Mouse (Mus musculus) layer of hippocampus, adult 11-12 months (tissue): ENCODE results near the gene Spi1.

Source experiments
- DNase-seq: peaks from one replicate; pipeline ENCODE4 v3.0.0; 2022; ENCODE audit warnings: low spot score

Gene Spi1

DNA sequence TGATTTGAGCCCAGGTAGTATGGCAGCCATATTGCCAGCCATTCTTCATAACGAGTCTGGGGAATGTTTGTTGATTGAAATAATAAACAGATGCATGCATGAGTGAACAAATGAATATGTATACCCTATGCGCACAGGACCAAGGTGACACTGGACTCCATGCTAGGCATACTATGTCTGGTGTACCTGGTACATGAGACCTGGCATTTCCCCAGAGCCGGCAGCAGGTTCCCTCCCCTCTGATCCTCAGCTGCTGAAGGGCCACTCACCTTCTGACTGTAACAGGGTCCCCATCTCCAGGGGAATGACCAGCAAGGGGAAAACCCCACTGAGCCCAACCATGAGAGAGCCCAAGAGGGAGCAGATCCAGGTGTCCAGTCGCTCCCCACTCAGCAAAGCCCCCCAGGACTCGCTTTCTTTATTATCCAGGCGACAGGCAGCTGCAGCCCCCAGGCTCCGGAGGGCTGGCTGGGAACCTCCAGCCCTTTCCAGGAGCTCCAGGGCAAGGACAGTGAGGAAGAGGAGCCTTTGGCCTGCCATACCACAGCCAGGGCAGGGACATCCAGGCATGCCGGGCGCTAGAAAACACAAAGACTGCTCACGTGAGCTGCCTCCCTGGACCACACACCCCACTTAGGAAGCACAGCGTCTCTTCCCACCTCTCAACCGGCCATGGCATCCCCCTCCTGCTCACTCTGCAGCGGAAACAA is 13.9 kb upstream of the Spi1 start:
- no peak for DNase-seq

DNA sequence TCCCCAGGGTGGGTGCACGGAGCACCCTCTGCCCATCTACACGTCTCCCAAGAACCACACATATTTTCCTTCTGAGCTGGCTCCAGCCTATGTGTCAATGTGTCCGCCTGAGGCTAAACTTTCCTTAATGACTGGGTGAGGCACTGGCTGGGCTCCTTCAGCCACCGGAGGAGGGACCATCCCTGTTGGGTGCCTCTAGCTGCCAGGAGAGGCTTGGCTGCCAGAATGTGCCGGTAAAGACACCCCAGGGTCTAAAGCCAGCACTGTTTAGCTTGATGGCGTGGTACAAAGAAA is 13.4 kb upstream of the Spi1 start:
- no peak for DNase-seq

DNA sequence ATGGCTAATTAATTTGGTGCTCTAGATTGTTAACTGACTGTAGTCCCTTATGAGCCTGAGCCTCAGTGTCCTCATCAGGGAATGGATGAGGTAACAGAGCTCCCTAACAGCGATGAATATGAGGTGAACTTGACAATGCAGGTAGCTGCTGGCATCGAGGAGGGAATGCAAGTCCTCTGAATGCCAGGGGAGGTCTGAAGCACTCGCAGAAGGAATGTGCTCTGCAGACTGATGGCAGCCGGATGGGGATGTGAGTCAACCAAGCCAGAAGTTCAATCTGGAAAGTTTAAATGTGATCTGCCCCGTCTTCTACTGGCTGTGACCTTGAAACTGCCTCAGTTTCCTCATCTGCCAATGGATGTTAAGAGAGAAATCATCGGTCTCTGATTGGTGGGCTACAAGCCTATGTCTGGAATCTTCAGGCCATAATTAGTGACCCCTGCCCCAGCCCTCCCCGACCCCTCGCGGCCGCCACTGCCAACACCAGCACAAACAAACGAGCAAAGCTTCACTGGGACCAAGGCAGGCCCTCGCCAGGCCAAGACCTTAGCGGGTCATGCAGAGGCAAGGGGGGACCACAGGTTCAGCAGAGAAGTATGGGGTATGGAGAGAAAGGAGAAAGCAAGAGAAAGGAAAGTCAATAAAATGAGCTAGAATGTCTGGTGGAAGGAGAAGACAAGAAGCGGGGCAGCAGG is 12.7 kb upstream of the Spi1 start:
- no peak for DNase-seq

DNA sequence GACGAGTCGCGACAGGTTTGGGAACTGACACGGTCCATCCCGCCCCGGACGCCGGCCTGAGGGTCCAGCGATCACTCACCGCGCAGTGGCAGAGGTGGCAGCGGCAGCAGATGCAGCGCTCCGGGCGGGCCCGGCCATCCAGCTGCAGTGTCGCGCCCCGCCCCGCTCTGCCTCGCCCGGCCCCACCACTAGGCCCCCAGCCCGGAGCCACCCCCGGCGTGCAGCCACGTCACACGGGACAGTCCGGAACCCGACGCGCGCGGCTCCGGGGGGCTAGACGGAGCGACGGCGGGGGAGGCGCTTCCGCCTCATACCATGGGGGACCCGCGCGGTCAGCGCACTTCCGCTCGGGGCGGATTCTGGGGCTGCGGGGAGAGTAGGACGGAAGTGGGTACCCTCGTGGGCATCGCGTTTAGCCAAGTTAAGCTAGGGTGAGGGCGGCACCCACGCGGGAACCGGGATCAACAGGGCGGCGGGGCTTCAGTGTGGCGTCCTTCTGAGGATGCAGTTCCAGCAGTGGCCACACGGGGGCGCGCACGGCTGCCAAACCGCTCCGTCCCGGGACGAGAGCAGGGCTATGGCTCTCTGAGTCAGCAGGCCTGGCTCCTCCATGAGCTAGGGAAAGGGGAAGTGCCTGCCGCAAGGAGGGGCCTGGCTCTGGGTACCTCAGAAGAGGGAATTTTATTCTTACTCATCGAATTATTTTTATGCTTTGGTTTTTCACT is 12.0 kb upstream of the Spi1 start, which contains the start of gene Slc39a13:
Slc39a13 (minus strand) TSS at position 342 of the 725 bp plus-strand sequence.
- DNase-seq = peak; percentile 98

DNA sequence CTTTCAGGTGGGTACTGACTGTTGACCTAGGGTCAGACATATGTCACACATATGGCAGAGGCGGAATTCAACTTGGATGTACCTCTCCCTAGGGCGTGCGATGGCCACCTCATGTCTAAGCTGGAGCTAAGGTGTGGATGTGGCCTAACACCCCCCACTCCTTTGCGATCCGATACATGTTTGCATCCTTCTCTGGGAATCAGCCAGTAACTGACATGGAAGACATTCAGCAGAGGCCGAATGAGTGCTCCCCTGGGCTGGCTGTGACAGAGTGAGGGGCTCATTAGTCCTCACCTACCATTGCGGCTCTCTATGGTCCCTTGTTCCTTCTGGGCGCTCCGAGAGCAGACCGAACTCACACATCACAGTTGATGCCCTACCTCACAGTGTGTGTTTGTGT is 11.1 kb upstream of the Spi1 start:
- no peak for DNase-seq

DNA sequence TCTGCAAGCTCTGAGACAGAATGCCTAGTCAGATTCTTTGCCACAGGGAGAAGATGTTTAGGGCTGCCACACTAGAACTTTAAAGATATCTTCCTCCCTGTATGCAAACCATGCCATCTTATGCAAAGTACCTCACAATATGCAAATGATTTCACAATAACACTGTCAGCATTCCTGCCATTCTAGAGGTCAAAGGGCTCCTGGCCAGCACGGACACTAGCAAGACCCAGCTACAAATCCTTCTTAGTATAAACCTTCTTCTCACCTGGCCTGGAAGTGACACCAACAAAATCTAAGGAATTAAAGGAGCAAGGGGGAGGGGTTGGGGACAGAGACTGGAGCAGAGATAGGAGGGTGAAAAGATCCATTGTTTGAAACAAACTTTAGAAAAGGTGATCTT is 10.1 kb upstream of the Spi1 start:
- no peak for DNase-seq

DNA sequence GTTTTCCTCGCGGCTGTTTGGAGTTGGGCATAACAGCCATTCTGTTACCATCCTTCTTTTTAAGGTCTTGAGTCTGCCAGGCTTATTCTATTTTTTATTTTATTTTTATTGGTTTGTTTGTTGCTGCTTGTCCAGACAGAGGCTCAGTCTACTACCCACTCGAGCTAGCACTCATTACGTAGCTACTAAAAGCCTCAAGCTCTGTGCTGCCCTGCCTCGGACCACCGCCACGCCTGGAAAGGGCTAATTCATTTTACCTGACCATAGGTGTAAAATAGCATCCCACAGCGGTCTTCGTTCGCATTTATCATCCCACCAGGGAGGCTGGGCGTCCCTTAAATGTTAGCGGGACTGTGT is 4.3 kb upstream of the Spi1 start:
- DNase-seq = no peak

DNA sequence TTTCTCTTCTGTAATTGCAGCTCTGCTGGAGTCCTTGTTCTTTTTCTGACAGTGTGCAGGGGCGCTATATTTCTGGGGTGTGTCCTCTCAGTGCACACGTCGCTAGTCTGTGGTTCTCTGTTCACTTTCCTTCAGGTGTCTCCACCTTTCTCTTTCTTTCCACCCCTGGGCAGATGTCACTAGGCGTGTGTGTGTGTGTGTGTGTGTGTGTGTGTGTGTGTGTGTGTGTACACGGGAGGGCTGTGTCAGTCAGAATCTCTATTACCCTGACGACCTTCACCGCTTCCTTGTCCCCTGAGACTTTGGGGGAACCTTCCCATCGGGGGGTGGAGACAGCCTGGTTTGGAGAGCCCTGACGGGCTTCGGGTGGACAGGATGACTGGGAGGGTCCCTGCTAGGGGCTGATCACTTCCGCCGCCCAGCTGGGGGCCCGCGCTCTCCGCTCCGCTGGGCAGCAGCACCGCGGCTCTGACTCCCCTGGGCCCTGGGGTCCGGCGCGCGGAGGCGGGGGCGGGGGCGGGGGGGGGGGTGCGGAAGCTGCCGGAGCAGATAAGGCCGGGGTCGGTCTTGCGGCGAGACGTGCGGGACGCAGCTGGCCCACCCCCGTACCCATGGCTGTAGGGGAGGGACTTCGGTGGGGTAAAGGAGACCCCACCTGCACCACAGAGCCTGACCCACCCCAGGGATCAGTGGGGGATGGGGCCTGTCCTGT is 3.7 kb upstream of the Spi1 start:
- DNase-seq = no peak

DNA sequence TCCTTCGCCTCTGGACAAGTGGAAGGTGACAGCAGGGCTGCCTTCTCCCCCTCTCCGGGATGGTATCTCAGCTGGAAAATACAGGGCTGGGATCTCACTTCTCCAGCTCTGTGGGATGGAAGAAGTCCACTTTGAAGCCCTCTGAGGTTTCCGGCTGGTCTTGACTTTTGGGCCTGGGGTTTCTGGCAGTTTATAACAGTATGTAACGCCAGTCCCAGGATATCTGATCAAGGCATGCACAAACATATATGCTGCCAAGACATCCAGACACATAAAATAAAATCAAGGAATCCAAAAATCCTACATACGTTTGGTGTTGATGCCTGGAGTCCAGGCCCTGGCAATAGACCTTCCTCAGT is 3.2 kb upstream of the Spi1 start:
- DNase-seq = no peak

DNA sequence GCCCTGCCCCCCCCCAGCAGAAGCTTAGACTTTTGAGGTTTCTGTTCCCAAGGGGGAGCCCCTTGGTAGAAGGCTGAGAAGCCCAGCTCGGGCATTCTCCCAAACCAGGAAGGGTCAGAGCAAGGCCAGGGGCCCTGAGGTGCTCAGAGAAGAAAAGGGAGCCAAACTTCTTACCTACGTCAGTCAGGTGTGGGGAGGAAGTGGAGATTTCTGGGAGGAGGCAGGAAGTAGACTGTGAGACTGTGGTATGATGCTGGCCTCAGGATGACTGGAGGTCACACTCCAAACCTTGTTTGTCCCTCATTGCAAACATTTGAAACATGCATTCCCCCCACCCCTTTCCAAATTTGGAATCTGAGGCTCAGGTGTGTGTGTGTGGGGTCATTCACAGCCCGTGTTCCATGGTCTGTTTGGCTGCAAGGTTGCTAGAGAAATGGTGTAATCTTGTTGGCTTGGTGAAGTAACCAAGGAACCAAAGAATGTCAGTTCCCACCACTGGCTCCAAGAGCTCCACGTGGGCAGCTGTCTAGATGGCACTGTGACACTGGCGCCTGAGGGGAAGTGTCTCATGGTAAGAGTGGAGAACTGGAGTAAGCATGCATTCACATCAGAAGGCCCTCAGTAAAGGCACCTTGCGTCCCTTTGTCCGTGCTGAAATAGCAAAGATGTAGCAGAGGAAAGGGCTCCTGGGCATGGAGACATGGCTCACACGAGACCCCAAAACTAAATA is 1.2 kb upstream of the Spi1 start:
- no peak for DNase-seq

DNA sequence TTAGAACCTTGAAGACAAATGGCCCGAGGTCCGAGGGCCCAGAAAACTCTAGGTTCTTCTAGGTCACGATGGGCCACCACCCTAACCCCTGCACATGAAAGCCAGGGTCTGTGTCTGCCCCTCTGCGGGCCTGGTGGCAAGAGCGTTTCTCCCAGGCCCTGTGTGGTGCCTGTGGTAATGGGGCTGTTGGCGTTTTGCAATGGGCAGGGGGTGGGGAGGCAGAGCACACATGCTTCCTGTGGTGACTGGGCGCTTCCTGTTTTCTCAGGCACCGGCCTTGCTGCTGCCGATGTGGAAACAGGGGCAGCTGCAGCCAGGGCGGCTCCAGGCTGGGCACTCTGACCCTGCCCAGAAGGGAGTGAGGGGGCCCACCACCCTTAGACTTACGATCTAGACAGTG is 654 bp downstream of the Spi1 start:
- peak; percentile 59 for DNase-seq

DNA sequence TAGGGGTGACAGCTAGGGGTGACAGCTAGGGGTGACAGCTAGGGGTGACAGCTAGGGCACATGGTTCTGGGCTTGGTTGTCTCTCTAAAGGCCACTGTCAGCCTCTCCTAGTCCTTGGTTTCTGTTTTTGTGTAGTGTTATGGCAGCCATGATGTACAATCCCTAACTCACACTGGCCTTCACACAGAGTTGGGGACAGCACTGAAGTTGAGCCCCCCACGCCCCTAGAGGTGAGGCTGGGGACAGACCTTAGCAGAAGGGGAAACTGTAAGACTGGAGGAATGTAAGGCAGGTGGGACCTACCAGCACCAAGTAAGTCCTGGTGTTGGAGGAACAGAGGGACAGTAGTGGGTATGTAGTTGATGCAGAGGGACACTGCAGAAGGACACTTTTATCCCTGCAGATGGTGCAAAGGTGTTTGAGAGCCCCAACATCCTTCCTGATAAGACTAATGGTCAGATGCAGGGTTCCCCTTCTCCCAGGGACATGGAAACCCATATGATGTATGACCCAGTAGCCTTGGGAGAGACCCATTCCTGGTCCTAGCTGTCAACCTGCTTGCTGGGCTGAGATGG is 1.3 kb downstream of the Spi1 start:
- DNase-seq = no peak

DNA sequence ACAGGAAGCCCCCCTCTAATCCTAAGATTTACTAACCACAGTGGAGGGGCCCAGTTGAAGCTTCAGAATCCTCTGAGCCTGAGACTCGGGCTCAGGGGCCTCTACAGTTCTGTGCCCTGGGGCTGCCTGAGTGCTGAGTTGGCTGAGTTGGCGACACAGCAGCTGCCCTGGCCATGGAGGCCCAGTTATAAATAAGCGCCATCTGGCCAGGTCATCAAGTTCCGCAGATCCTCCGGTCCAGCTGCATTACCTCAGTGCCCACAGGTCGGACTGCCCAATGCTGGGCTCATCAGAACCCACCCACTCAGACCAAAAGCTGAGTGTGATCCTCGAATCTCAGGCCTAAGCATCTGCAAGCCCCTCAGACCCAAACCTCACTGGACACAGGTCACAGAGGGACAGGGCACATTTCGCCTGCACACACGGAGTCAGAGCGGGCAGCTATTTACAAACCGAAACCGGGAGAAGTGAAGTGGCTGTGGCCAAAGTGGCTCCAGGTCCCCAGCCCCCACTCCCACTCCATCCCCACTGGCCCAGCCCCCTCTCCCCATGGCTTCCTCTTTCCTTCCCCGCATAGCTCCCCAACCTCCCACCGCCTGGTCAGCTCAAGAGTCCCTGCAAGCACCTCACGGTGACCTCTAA is 2.1 kb downstream of the Spi1 start:
- no peak for DNase-seq

DNA sequence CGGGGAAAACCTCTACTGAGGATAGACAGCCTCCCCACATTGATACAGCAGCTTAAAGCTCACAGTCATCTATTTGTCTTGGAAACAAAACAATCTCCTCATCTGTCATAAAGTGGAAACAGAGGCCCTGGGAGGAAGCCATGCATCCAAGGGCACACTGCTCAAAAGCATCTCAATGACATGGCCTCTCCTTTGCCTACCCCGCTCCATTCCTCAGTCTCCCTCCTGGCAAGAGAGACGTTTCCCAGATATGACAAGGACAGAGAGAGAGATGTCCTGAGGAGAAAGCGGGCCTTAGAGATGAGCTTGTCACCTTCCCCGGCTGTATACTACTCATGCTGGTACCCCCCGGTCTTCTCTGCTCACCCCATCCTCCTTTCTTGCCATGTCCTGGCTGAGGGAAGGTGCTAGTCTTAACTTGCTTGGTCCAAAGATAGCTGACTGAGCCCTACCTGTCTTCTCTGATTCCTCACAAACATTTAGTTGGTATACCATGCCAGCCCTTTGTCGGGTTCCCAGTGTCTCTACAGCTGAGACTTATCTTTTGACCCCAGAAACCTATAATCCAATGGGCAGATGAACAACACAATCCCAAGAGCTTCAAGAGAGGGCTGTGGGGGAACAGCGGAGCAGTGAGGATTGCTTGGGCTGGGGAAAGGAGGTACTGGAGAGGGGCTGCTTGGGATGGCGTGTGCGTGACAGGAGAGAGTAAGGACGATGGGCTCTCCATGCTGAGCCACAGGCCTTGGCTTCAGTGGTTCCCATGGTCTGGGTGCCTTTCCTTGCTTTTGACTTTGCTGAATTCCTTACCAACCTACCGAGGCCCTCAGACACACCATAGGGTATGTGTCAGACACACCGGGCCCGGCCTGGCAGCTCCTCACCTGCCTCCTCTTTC is 3.6 kb downstream of the Spi1 start:
- no peak for DNase-seq

DNA sequence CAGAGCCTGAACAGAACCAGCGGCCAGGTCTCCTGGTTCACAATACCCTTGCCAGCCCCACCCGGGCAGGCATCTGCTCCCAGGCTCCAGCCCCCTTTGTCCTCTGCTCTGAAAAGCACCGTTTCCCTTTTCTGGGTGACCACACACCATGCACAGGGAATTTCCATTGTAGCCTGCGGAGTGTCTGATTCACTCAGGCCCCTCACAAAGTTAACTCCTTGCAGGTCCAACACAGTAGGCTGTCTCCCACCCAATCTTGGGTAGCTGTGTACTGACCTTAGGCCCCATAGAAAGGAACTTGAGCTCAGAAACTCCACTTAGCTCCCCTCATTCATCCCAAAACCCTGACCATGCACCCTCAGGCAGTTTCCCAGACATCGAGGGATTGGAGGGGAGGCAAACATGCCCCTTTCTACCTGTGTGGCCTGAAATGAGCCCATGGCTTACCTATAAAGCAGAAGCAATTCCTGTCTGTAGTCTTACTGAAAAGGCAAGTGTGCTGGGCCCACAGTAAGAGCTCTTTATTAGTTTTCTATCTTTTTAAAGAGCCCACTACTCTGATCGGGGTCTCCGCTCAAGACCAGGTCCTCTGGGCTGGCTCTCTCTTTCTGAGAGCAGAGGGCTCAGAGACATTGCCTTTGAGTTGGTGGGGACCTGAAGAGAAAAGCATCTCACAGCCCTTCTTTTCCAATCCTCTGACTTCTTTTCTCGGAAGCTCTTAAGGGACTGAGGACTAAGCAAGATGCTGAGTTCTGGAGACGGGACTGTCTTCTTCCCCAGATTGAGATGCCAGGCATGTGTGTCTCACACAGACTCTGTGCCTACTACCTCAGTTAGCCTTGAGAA is 4.4 kb downstream of the Spi1 start:
- DNase-seq = no peak

DNA sequence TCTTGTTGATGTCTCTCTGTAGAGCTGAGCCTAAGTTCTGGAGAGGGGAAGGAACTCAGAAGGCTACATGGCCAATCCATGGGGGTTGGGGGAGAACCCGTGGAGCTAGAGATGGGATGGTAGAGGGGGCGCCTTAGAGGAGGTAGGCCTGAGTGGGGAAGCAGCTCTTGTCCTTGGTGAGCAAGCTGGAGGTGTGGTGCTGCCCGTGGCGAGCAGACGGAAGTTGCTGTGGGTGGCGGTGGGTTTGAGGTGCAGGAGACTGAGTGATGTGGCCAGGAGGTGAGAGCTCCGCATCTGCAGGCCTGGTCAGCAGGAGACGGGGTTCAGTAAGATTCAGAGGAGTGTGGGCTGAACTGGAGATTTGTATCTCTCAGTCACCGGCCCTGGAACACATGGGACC is 5.3 kb downstream of the Spi1 start:
- no peak for DNase-seq

DNA sequence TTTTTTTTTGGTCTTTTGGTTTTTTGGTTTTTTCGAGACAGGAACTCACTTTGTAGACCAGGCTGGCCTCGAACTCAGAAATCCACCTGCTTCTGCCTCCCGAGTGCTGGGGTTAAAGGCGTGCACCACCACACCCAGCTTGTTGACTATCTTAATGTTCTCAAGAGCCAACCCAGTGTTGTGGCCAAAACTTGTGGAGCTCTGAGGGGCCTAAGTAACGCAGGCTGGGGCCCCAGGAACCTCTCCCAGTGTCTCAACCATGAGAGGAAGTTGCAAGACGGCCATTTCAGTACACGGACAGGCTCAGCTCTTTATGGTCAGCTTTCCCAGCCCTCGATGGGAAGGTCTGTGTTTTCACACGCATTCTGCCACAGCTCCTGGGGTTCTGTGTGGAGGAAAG is 6.8 kb downstream of the Spi1 start:
- no peak for DNase-seq

DNA sequence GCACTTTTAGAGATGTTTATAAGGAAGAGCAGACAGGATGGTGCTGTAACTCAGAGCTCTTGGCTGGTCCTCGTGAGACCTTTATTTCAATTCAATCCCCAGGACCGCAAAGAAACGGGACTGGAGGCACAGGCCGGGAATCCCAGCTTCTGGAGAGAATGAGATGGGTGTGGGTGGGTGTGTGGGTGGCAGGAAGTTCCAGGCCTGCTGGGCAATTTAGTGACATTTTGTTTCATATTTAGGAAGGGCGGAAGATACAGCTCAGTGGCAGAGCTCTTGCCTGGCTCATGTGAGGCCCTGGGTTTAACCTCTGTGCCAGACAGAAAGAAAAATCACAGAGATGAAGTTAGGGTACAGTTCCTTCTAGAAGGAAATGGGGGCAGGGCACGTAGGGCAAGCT is 8.0 kb downstream of the Spi1 start:
- no peak for DNase-seq

DNA sequence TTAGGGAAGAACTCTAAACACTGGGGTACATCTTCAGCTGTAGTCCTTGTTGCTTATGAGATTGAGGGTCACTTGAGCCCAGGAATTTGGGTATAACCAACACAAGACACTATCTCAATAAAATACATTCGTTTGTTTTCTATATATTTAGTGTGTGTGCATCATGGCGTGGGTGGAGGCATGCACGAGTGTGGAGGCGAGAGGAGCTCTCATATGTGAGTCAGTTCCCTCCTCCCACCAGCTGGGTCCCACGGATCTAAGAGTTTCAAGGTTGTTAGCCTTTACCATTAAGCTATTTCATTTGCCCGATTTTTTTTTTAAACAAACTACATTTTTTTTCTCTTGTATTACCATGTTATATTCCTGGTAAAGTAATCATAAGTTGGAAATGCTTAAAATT is 8.6 kb downstream of the Spi1 start:
- no peak for DNase-seq
